Comparison of ENCODE assay signal across 8 mouse cellular contexts in genomic region chr4:135306533-135306932, GRCm38 (mm10). TPM values are rescaled to one million over a fixed set of nuclear protein-coding genes. Genes with fewer than 3 reads are reported as not detected.
DNase-seq lines count a peak whose midpoint lies in the region; ATAC-seq and TF ChIP-seq lines count a peak whose summit lies in the region.

No protein-coding gene starts in this region.

- intact Hi-C loops in left cerebral cortex, postnatal 4 days (cut with DNase I): no loop called here
- intact Hi-C loops in gastrocnemius, adult 2 months (cut with DNase I): loop anchor here (5.0 kb wide), 1 partner anchor 34 kb away; the partner anchor contains the start of gene Clic4

- no peak overlapping the region for H3K4me3 ChIP-seq in gastrocnemius, adult 2 months

- DNase-seq in left cerebral cortex, postnatal 4 days: peak; percentile 33
- DNase-seq in left cerebral cortex, adult 11 months (ENCODE audit: low spot score): no peak
- peak; percentile 86 for DNase-seq in gastrocnemius, adult 2 months
- DNase-seq in kidney, postnatal 10 days: peak; percentile 71
- DNase-seq in lung, postnatal 36 days: peak; percentile 86
- no peak for DNase-seq in thymus, postnatal 0 days (ENCODE audit: low spot score)

- ATAC-seq in megakaryocyte progenitor cell, adult 5-6 weeks (replicated peaks; ENCODE audit: poor library complexity): no peak
- no peak for ATAC-seq in CD4-positive, CD25-positive, alpha-beta regulatory T cell, adult 4 months

- no peak for TF ChIP-seq CTCF in gastrocnemius, adult 2 months (IDR thresholded peaks at IDR 0.05)

- H3K27ac ChIP-seq in gastrocnemius, adult 2 months: peak overlapping the region; percentile 82

RNA-seq across cellular contexts. Expression of gene Clic4, which starts 33.9 kb away (rescaled TPM):
- total RNA-seq in left cerebral cortex, postnatal 4 days (2021): 10 to 100 TPM; 27.6 to 27.8 TPM
- 10 to 100 TPM; 16.9 to 33.9 TPM for total RNA-seq in gastrocnemius, adult 2 months (2021)
- polyA plus RNA-seq in thymus, postnatal 0 days (2015; fragmentation: Nextera tagmentation; extraction: Ambion mirVana): 71.1 and 72.5 TPM in 2 replicates
- 28.2 and 34.1 TPM in 2 replicates for total RNA-seq in megakaryocyte progenitor cell, adult 5-6 weeks (2015)
- 29.9 and 35.1 TPM in 2 replicates for total RNA-seq in megakaryocyte progenitor cell, adult 5-6 weeks (2017)
- polyA plus RNA-seq in CD4-positive, CD25-positive, alpha-beta regulatory T cell, adult 4 months (2017; shearing (Covaris generic)): 1 to 10 TPM; 7.0 to 8.0 TPM

RNA-seq across cellular contexts. Expression of gene Srrm1, which starts 46.6 kb away (rescaled TPM):
- 100 to 1,000 TPM; 162 to 169 TPM for total RNA-seq in left cerebral cortex, postnatal 4 days (2021)
- total RNA-seq in gastrocnemius, adult 2 months (2021): 10 to 100 TPM; 68.8 to 71.7 TPM
- polyA plus RNA-seq in thymus, postnatal 0 days (2015; fragmentation: Nextera tagmentation; extraction: Ambion mirVana): 213 and 259 TPM in 2 replicates
- 204 and 218 TPM in 2 replicates for total RNA-seq in megakaryocyte progenitor cell, adult 5-6 weeks (2015)
- 112 and 141 TPM in 2 replicates for total RNA-seq in megakaryocyte progenitor cell, adult 5-6 weeks (2017)
- polyA plus RNA-seq in CD4-positive, CD25-positive, alpha-beta regulatory T cell, adult 4 months (2017; shearing (Covaris generic)): 100 to 1,000 TPM; 229 to 232 TPM

Comparison
In these comparisons a context has a peak if more than half of its experiments do, and no peak if none do; other contexts are left out.
1. DNase-seq: peak in left cerebral cortex, postnatal 4 days (single experiment), gastrocnemius, adult 2 months (single experiment), kidney, postnatal 10 days (single experiment) and lung, postnatal 36 days (single experiment); none in left cerebral cortex, adult 11 months (single experiment) and thymus, postnatal 0 days (single experiment).